Mouse (Mus musculus) spleen, adult 2 months (tissue): ENCODE measurements around the gene Arl2. TPM values are rescaled to one million over a fixed set of nuclear protein-coding genes. Genes with fewer than 3 reads are reported as not detected.
A peak's percentile ranks its signal among the peaks of the same experiment; 100 is the strongest.

Experiments
- DNase-seq, 2 experiments: peaks; one replicate each; pipeline versions ENCODE4 v3.0.0 to v3.0.0-alpha.2; 2012 to 2021; ENCODE audit warnings: low spot score in 2 of 2, low read depth in 1 of 2
- H3K27ac ChIP-seq: fragments of 200-500 bp; 2 replicates; pipeline ENCODE4 v1.5.1; 2012; ENCODE audit warnings: low read length, inconsistent platforms; ENCODE audit not compliant: insufficient read depth
- H3K27me3 ChIP-seq: fragments of 200-500 bp; 2 replicates; pipeline ENCODE4 v1.6.1; 2012; ENCODE audit warnings: mild to moderate bottlenecking, moderate library complexity, low read length, inconsistent platforms; ENCODE audit not compliant: control insufficient read depth, insufficient read depth
- H3K36me3 ChIP-seq: fragments of 200-500 bp; 2 replicates; pipeline ENCODE4 v1.6.1; 2012; ENCODE audit warnings: mild to moderate bottlenecking, low read length, inconsistent platforms; ENCODE audit not compliant: control insufficient read depth, insufficient read depth
- H3K4me1 ChIP-seq: fragments of 200-500 bp; 2 replicates; pipeline ENCODE4 v1.6.1; 2011; ENCODE audit warnings: inconsistent platforms; ENCODE audit not compliant: control insufficient read depth, insufficient read depth, insufficient read length
- H3K4me3 ChIP-seq: fragments of 200-500 bp; 2 replicates; pipeline ENCODE4 v1.5.1; 2011; ENCODE audit warnings: mild to moderate bottlenecking, inconsistent platforms; ENCODE audit not compliant: insufficient read depth, insufficient read length; ENCODE audit errors: extremely low read depth
- CTCF ChIP-seq: fragments of 200-500 bp; IDR thresholded peaks from 2 replicates; pipeline ENCODE4 v1.5.1; 2011; ENCODE audit warnings: mild to moderate bottlenecking, inconsistent platforms; ENCODE audit not compliant: insufficient read depth, insufficient read length, insufficient replicate concordance; ENCODE audit errors: extremely low read depth
- POLR2A ChIP-seq: fragments of 200-500 bp; IDR thresholded peaks from 2 replicates; pipeline ENCODE4 v1.6.1; 2011; ENCODE audit warnings: low read depth, low read length, inconsistent platforms
- WGBS: fragments of 180-500 bp; shearing (Covaris S2); methylation state at CpG from one replicate; pipeline ENCODE4 v1.1.7; 2018; 5-methylcytosine and 5-hydroxymethylcytosine counted together
- polyA plus RNA-seq: library from polyadenylated mRNA; depleted of rRNA; stranded (reverse); fragments of >200 nt; gene quantifications from 2 replicates; pipeline ENCODE4 v1.2.3, GENCODE M21; 2012

Arl2 gene
- polyA plus RNA-seq, 1 experiment: 51.8 TPM

GRCm38 (mm10) chr19:6126789-6127580 lies 14.4 kb downstream of the Arl2 start:
- Histone ChIP-seq H3K4me3 (peak overlapping the region; percentile 39; the same call in 1 of the 2 replicates), H3K36me3 (no peaks in the 10 kb centered on the region), H3K27ac (peak overlapping the region; percentile 94), H3K27me3 (no peaks in the 10 kb centered on the region), H3K4me1 (no peaks in the 10 kb centered on the region)
- no peak for DNase-seq
- TF ChIP-seq POLR2A: no peak
- TF ChIP-seq CTCF: no peak
- 63% methylated on average over 10 of the region's 10 CpGs for WGBS

- no peak overlapping the region for H3K27ac ChIP-seq
- TF ChIP-seq CTCF (peak; percentile 55; the same call in 1 of the 2 replicates), POLR2A (no peak)
Observed at GRCm38 (mm10) chr19:6126289-6126688, 15.1 kb downstream of the Arl2 start.

GRCm38 (mm10) chr19:6124898-6125297 lies 16.4 kb downstream of the Arl2 start:
- H3K27me3 ChIP-seq: no peaks in the 10 kb centered on the region
- peaks cover 7% of the 10 kb centered on the region for H3K36me3 ChIP-seq
- TF ChIP-seq POLR2A: no peak
- no peak for TF ChIP-seq CTCF
- DNase-seq: no peak
- 76% methylated on average over 2 of the region's 2 CpGs for WGBS
- H3K27ac ChIP-seq: no peak overlapping the region
- no peak overlapping the region for H3K4me3 ChIP-seq
- H3K4me1 ChIP-seq: no peaks in the 10 kb centered on the region

More at GRCm38 (mm10) chr19:6126289-6126688, 15.1 kb downstream of the Arl2 start:
- no peak overlapping the region for H3K4me3 ChIP-seq
- H3K4me1 ChIP-seq: no peaks in the 10 kb centered on the region
- DNase-seq: peak; percentile 31 to 50
- WGBS: 30% methylated on average over 4 of the region's 4 CpGs
- peaks cover 5% of the 10 kb centered on the region; the same call in 1 of the 2 replicates for H3K36me3 ChIP-seq
- H3K27me3 ChIP-seq: no peaks in the 10 kb centered on the region

GRCm38 (mm10) chr19:6123330-6123729 lies 18.0 kb downstream of the Arl2 start:
- TF ChIP-seq CTCF: no peak
- TF ChIP-seq POLR2A: no peak
- Histone ChIP-seq H3K4me1 (no peaks in the 10 kb centered on the region), H3K36me3 (peaks cover 7% of the 10 kb centered on the region), H3K27ac (no peak overlapping the region), H3K4me3 (no peak overlapping the region), H3K27me3 (no peaks in the 10 kb centered on the region)
- 92% methylated on average over 8 of the region's 8 CpGs for WGBS
- no peak for DNase-seq

- no peak overlapping the region for H3K27ac ChIP-seq
- no peak for TF ChIP-seq POLR2A
- no peak for TF ChIP-seq CTCF
- 93% methylated on average over 19 of the region's 19 CpGs for WGBS
- no peak overlapping the region for H3K4me3 ChIP-seq
- H3K4me1 ChIP-seq: no peaks in the 10 kb centered on the region; the same call in 1 of the 2 replicates
- H3K36me3 ChIP-seq: peaks cover 7% of the 10 kb centered on the region
- H3K27me3 ChIP-seq: no peaks in the 10 kb centered on the region
- DNase-seq: no peak
Observed at GRCm38 (mm10) chr19:6121761-6122160, 19.6 kb downstream of the Arl2 start.

GRCm38 (mm10) chr19:6118677-6119185 lies 22.6 kb downstream of the Arl2 start:
- Histone ChIP-seq H3K36me3 (peaks cover 17% of the 10 kb centered on the region), H3K27me3 (no peaks in the 10 kb centered on the region), H3K27ac (no peak overlapping the region), H3K4me1 (no peaks in the 10 kb centered on the region; the same call in 1 of the 2 replicates), H3K4me3 (peak overlapping the region; percentile 87; the same call in 1 of the 2 replicates)
- 4% methylated on average over 8 of the region's 8 CpGs for WGBS
- TF ChIP-seq POLR2A (no peak), CTCF (no peak)
- DNase-seq: no peak
